Mouse (Mus musculus) mesoderm, embryonic 11.5 days (tissue): Measurements from ENCODE around the gene Yy1.

Source experiments
- DNase-seq: peaks from one replicate; pipeline ENCODE4 v3.0.0-alpha.2; 2012; ENCODE audit warnings: low read depth, low spot score

Yy1 gene

GRCm38 (mm10) chr12:108857109-108857508, 64.3 kb downstream of the Yy1 start:
- no peak for DNase-seq

- DNase-seq, result no peak
These were observed 64.9 kb downstream of the Yy1 start for GRCm38 (mm10) chr12:108857589-108858184.

- no peak for DNase-seq
These were observed 65.7 kb downstream of the Yy1 start for GRCm38 (mm10) chr12:108858486-108858885.

GRCm38 (mm10) chr12:108865007-108865494, 72.3 kb downstream of the Yy1 start:
- no peak for DNase-seq

- DNase-seq, result no peak
These were observed 76.8 kb downstream of the Yy1 start for GRCm38 (mm10) chr12:108869575-108869974.
